Mouse (Mus musculus) heart, postnatal 14 days (tissue): ENCODE measurements around the gene Dnajc24. TPM values are rescaled to one million over a fixed set of nuclear protein-coding genes. Genes with fewer than 3 reads are reported as not detected.

ENCODE experiments used
- microRNA-seq, 2 experiments: library from miRNA; unstranded; fragments of <30 nt; microRNA quantifications; one replicate each; pipeline ENCODE4 v1.2.0; 2021 to 2022
- total RNA-seq, 2 experiments: library from RNA; stranded (reverse); gene quantifications; 2 replicates each; pipeline ENCODE4 v1.2.3; 2021

The Dnajc24 gene
- total RNA-seq, 2 experiments from 2014 or later, result 10.5 to 15.2 TPM

Small RNAs within 50 kb of the gene (microRNA-seq; reads per million reads assigned to microRNA genes)
- gene Gm22002, result 0 reads per million in 2 experiments

Other genes starting within 250 kb of the Dnajc24 start
- gene Elp4, start 99.0 kb downstream of the Dnajc24 start, total RNA-seq, result 10 to 100 TPM; 12.3 to 12.4 TPM
- gene Immp1l, start 98.9 kb downstream of the Dnajc24 start, total RNA-seq, result 10 to 100 TPM; 76.2 to 77.7 TPM